Mouse (Mus musculus) bone marrow macrophage, adult 2 months (primary cell): ENCODE measurements around the gene Prpf31.

Experiments used
- CTCF ChIP-seq: IDR thresholded peaks from 2 replicates; pipeline ENCODE4 v1.5.1; 2012; ENCODE audit warnings: low read depth, mild to moderate bottlenecking, low read length, moderate library complexity
- POLR2A ChIP-seq: IDR thresholded peaks from 2 replicates; pipeline ENCODE4 v1.6.1; 2012; ENCODE audit warnings: mild to moderate bottlenecking, low read depth, low read length, borderline replicate concordance

- TF ChIP-seq CTCF: no peak
- no peak for TF ChIP-seq POLR2A
Measured at GRCm38 (mm10) chr7:3643412-3643811, 13.6 kb downstream of the Prpf31 start.
